Mouse (Mus musculus) myocyte (in vitro differentiated cells): ENCODE results near the gene Lpar1.

Source experiments
- E2F4 ChIP-seq: IDR thresholded peaks from one replicate; pipeline ENCODE4 v1.6.1; 2011; ENCODE audit warnings: mild to moderate bottlenecking, control low read depth, moderate library complexity; ENCODE audit not compliant: insufficient read depth
- MAX ChIP-seq: IDR thresholded peaks from one replicate; pipeline ENCODE4 v1.6.1; 2011; ENCODE audit warnings: low read depth, mild to moderate bottlenecking, control low read depth
- MYOD1 ChIP-seq, 3 experiments: IDR thresholded peaks; one replicate each; pipeline ENCODE4 v1.6.1; 2011; ENCODE audit warnings: control low read depth in 2 of 3, low read depth in 2 of 3, mild to moderate bottlenecking in 2 of 3, moderate library complexity in 1 of 3; ENCODE audit not compliant: insufficient read length in 2 of 3, control insufficient read depth in 1 of 3
- MYOG ChIP-seq, 3 experiments: IDR thresholded peaks; one replicate each; pipeline ENCODE4 v1.6.1; 2011; ENCODE audit warnings: control low read depth in 2 of 3, low read depth in 2 of 3, mild to moderate bottlenecking in 2 of 3; ENCODE audit not compliant: insufficient read length in 2 of 3, control insufficient read depth in 1 of 3, insufficient read depth in 1 of 3
- POLR2A ChIP-seq: IDR thresholded peaks from one replicate; pipeline ENCODE4 v1.6.1; 2011; ENCODE audit warnings: low read depth, mild to moderate bottlenecking, control low read depth, moderate library complexity; ENCODE audit not compliant: insufficient read length
- POLR2AphosphoS2 ChIP-seq: IDR thresholded peaks from one replicate; pipeline ENCODE4 v1.6.1; 2011; ENCODE audit warnings: low read depth, control low read depth; ENCODE audit not compliant: insufficient read length
- REST ChIP-seq: IDR thresholded peaks from one replicate; pipeline ENCODE4 v1.6.1; 2011; ENCODE audit warnings: mild to moderate bottlenecking, control low read depth, moderate library complexity; ENCODE audit not compliant: insufficient read depth, insufficient read length
- TCF12 ChIP-seq: IDR thresholded peaks from one replicate; pipeline ENCODE4 v1.6.1; 2011; ENCODE audit warnings: mild to moderate bottlenecking, control low read depth; ENCODE audit not compliant: poor library complexity, insufficient read depth, severe bottlenecking
- TCF3 ChIP-seq: IDR thresholded peaks from one replicate; pipeline ENCODE4 v1.6.1; 2011; ENCODE audit warnings: low read depth, control low read depth; ENCODE audit not compliant: insufficient read length
- USF1 ChIP-seq: IDR thresholded peaks from one replicate; pipeline ENCODE4 v1.6.1; 2011; ENCODE audit warnings: low read depth, mild to moderate bottlenecking, control low read depth, moderate library complexity

- TF ChIP-seq REST, result no peak
- TF ChIP-seq E2F4, result no peak
- no peak for TF ChIP-seq POLR2A
- TF ChIP-seq POLR2AphosphoS2, result no peak
- no peak for TF ChIP-seq MYOG (IDR thresholded peaks at IDR 0.05; ENCODE audit: control insufficient read depth in 1 of 3, insufficient read depth in 1 of 3, insufficient read length in 2 of 3, low read depth in 2 of 3)
- no peak for TF ChIP-seq TCF12
- no peak for TF ChIP-seq MAX
- TF ChIP-seq MYOD1 (IDR thresholded peaks at IDR 0.05; ENCODE audit: control insufficient read depth in 1 of 3, insufficient read length in 2 of 3, low read depth in 2 of 3), result no peak
- TF ChIP-seq TCF3, result no peak
- no peak for TF ChIP-seq USF1
These were observed 13.3 kb downstream of the Lpar1 start for GRCm38 (mm10) chr4:58540385-58540784.
